Mouse (Mus musculus) E14TG2a.4 (cell line): ENCODE results near the gene Dnase2a.

Experiments
- CTCF ChIP-seq: conservative IDR thresholded peaks from 2 replicates; pipeline ENCODE4 v1.5.1; 2014; ENCODE audit warnings: low read length
- NANOG ChIP-seq: IDR thresholded peaks from 2 replicates; pipeline ENCODE4 v1.6.1; 2014; ENCODE audit warnings: borderline replicate concordance, low read length, mixed read lengths
- POU5F1 ChIP-seq: IDR thresholded peaks from 2 replicates; pipeline ENCODE4 v1.6.1; 2014; ENCODE audit warnings: low read length, borderline replicate concordance

DNA sequence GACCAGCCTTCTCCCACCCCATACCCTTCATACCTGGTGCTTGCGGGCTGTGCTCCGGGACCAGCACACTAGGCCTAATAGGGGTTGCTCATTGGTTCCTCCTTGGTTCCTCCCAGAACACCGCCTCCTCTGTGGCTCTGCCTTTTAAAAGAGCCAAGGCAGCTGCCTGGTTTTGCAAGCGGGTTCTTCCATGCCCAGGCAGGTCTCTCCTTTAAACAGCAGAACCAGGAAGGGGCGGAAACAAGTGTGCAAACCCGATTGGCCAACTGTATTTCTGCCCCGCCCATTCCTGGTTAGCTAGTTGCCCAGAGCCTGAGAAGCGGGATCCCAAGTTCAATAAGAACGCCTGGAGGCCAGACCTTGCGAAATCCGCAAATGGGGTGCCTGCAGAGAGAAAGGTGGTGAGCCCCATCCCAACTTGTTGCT is 14.6 kb upstream of the Dnase2a start, which contains the start of gene Gcdh:
- TF ChIP-seq CTCF (no peak), POU5F1 (no peak), NANOG (no peak)
